Mouse (Mus musculus) lung, postnatal 36 days (tissue): ENCODE measurements around the gene Rxfp2.
A peak's percentile ranks its signal among the peaks of the same experiment; 100 is the strongest.

Source experiments
- DNase-seq: peaks from one replicate; pipeline ENCODE4 v3.0.0; 2022; ENCODE audit warnings: mixed read lengths

The Rxfp2 gene

DNA sequence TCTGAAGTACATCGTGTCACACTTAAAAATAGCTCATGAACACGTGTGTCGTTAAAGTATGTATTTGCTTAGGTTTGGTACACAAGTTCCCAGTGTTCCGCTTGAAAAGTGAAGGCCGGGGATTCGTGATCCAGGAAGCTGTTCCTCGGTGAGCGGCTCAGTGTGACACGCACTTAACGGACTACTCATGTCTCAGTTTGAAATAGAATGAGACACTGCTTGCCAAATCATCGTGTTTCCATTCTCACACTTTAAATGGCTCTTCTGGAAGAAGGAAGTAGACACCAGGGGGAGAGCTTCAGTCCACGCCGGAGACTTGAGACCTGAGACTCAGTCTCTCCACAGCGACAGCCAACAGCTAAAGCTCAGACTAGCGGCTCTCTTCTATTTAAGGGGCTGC, 28.0 kb downstream of the Rxfp2 start:
- no peak for DNase-seq

DNA sequence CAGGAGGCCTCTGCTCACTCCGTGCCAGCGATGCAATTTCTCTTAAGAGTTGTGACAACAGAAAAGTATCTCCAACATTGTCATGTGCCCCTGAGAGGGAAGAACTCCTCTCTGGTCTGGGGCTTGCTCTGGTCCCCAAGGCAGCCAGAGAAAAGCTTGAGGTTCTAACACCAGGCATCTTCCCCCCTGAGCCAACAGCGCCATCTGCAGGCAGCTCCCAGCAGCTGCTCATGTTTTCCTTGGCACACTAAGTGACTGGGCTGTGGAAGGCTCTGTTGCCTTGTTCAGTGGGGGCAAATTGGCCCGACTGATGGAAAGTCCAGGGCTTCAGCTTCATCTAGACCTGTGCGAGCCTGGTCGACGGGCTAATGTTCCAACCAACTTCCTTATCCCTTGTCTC, 31.5 kb downstream of the Rxfp2 start:
- no peak for DNase-seq

DNA sequence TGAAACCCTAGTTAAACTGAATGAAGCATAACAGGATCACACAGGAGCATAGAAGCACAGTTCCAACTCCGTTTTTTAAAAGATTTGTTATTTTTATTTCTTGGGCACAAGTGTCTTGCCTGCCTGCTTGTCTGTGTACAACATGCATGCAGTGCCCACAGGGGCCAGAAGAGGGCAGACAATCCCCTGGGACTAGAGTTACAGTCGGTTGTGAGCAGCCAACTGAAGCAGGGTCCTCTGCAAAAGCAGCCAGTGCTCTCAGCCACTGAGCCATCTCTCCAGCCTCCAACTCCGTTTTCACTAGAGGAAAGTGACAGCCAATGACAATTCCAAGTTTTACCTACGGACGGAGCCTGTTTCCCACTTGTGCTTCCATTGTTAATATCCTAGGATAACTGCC, 33.4 kb downstream of the Rxfp2 start:
- peak; percentile 40 for DNase-seq

DNA sequence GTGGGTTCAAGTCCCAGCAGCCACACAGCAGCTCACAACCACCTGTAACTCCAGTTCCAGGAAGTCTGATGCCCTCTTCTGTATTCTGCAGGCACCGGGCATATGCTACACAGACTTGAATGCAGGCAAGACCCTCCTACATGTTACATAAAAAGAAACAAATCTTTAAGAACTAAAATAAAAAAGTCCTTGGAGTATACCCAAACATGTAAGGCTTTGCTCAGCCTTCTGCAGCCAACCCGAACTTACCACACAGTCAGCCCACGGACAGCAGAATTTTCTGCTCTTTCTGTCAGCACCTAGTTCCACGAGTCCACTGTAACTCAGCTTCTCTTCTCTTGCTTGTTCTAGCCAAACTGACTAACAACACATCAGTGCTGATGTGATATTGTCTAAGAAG, 34.8 kb downstream of the Rxfp2 start:
- no peak for DNase-seq

DNA sequence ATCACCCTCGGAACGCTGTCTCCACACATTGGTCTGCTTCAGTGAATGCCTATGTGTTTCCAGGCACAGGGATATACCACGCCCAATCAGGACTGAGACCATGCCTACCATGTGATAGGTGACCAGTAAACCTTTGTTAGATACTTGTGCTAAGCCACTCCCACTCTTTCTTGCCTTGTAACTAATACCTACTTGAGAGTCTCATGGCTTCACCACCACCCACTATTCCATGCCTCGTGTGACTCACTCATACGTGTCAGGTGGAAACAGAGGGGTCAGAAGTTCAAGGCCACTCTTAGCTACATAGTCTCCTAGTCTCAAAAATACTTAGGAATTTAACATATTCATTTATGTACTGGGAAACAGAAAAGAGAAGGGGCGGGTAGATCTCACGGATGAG, 35.5 kb downstream of the Rxfp2 start:
- DNase-seq: no peak

DNA sequence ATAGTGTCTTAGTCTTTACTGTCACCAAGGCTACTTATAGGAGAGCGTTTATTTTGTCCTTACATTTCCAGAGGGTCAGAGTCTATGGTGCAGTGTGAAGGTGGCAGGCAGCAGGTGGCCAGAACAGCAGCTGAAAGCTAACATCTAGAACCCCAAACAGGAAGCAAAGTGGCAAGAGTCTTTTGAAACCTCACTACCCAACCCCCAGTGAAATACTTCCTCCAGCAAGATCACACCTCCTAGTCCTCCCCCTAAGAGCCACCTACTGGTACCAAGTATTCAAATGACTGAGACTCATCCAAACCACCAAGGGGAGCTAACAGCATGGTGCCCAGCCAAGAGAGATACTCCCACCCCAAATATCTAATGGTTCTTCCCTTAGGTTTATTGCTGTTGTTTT, 36.8 kb downstream of the Rxfp2 start:
- no peak for DNase-seq

DNA sequence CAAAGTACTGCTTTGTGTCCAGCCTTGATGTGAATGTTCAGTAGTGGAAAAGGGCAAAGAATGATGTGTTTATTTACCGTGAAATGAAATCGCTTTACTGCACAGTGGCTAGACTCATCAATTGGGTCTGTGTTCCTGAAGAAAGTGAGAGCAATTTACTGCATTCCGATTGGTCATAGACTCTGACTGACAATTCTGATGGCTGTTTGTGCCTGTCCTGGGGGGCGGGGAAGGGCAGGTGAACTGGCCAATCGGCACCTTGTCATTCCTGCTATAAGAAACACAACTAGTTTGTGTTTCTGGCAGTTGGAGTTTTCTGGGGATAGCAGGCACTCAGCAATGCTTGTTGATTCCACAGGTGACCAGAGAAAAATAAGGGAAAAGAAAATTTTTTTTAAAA, 37.6 kb downstream of the Rxfp2 start:
- no peak for DNase-seq

DNA sequence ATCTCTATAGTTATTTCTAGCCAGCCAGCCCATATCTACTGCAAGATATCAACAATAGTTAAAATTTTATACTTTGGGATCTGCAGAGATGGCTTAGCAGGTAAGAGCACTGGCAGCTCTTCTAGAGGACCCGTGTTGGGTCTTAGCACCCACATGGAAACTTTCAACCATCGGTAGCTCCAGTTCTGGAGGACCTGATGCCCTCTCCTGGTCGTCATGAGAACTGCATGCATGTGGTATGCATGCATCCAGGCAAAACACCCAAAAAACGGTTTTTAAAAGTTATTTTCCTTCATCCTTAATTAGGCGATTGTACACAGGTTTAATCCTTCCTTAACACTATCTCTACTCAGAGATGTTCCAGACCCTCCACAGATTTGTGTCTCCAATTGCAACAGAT, 40.4 kb downstream of the Rxfp2 start:
- no peak for DNase-seq

DNA sequence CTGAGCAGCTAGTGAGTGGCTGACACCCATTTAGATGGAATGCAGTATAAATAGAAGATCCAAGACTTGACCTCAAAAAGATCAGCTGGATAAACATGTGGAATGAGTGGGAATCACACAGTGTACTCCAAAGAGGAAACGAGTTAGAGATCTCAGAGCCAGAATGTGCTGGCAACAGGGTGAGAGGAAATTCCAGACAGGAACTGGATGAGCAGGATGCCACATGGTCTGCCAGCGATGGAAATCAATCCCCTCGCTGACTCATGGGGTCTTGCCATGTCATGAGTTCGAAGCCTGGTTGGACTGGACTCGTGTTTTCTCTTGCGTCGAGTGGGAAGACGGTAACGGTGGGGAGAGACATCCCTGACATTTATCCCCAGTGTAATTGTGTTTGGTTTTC, 41.0 kb downstream of the Rxfp2 start:
- DNase-seq: no peak

DNA sequence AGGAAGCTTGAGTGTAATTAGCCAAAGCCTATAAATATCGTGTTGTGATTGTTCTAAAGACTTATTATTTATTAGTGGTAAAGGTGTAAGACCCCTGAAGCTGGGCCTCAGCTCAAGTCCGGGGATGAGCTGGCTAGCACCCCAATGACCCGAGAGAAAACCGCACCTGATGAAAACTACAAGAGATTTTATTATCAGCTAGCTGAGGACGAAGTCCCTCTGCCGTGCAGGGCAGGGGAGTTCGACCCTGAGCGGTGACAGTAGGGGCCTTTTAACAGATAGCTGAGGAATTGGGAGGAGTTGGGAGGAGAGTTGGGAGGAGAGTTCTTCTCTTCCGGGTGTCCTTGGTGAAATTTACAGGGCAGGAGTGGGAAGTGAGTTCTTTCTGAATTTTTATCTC, 42.6 kb downstream of the Rxfp2 start:
- DNase-seq: no peak

DNA sequence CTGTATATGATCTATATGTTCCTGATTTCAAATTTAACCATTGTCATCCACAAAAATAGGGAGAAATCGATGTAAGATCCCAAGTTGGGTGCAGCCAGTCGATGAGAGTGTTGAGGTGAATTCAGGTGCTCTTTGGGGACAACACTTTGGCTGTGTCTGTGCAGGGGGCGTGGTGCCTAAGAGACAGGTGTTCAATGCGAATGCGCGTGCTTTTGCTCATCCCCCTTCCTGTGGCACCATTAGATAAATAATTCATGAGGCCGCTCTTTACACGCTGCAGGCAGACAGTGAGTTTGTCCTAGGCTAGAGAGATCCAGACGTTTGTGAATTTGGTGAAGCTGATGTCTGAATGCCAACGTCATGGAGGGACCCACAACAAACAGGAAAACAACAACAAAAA, 45.8 kb downstream of the Rxfp2 start:
- no peak for DNase-seq

DNA sequence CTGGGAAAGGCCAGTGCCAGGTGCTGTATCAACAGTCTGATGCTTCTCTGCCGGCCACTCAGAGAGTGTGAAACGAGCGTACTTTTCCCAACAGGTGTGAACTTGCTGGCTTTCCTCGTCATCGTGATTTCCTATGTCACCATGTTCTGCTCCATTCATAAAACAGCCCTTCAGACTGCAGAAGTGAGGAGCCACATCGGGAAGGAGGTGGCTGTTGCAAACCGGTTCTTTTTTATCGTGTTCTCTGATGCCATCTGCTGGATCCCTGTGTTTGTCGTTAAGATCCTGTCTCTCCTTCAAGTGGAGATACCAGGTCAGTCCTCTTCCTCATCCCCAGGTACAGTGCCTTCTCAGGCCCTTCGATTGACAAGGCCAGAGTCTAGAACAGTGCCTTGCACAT, 51.6 kb downstream of the Rxfp2 start:
- DNase-seq: no peak

DNA sequence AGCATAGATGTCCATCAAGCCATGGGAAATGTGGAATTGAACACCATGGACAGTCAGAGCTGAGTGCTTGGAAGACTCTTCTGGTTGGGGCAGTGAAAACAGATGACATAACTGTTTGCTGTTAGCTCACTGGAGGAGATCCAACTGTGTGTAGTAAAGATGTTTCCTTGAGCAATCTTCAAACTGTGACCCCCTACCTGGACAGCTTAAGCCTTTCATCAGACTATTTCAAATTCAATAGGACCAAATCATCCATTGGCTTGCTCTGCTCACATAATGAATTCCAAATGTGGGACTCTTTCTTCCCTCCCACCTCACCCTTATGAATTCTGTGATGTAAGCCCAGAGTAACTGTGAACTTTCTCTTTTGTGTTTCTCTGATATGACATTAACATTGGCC, 53.3 kb downstream of the Rxfp2 start:
- no peak for DNase-seq

DNA sequence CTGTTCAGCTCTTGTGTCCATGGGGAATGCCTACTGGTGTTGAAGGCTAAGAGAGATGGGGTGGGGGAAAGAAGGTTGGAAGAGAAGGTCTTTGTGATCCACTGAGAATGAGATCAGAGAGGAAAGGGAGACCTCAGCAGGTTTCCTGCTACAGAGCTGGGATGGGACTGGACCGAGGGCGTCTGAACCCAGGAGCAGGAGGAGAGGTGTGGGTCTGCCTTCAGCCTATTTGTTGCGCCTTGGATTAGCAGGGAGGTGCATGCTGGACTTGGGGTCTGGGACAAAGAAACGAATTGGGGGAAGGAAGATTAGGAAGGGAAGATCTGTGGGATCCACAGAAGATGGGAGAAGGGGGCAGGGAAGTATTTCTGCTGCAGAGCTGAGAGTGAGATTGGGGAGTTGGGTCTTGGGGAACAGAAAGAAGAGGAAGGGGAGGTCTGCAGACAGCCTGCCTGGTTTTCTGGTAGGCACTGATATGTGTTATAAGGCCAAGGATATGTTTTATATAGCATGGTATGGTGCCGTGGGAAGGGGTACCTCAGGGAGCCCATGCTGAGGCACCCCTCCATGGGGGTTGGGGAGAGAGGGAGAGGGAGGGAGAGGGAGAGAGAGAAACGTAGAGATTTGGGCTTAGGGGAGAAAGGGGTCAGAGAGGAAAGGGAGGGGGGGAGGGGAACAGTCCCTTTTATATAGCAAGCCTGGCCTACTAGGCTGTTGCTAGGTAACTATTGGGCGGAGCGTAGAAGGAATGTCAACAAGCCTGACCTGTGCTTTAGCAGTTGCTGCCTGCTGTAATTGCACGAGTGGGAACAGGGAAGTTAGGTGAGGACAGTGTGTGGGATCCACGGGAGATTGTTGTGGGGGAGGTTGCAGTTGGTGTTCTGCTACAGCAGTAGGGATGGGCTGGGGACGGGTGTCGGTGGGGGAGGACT, 61.7 kb downstream of the Rxfp2 start:
- peak; percentile 60 for DNase-seq

DNA sequence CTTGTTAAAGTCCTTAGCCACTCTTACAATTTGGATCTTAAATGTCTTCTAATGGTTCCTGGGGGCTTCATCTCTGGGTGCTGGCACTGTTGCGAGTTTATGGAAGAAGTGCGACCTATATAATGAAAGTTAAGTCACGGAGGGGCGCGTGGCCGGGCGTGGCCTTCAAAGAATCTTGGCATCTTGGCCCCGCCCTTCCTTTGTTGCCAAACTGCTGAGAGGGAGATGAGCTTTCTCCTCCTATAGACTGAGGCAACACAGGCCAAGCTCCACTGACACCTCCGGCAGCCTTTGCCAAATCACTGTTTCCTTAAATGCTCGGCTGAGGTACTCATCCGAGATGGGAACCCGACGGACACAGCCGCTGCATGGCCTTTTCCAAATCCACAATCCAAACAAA, 64.2 kb downstream of the Rxfp2 start:
- DNase-seq: no peak

DNA sequence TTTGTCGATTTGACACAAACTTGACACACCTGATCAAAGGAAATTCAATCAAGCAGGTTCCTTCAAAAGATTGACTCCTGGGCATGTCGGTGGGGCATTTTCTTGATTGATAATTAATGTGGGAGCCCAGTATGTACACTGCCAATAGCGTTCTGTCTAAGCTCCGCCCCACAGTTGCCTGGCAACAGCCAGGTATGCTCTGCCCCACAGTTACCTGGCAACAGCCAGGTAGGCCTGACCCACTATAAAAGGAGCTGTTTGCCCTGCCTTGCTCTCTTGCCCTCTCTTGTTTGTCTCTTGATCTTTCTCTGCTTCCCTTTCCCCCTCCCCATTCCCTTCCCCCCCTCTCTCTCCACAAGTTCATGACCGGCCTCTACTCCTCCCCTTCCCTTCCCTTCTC, 64.7 kb downstream of the Rxfp2 start:
- peak; percentile 26 for DNase-seq

DNA sequence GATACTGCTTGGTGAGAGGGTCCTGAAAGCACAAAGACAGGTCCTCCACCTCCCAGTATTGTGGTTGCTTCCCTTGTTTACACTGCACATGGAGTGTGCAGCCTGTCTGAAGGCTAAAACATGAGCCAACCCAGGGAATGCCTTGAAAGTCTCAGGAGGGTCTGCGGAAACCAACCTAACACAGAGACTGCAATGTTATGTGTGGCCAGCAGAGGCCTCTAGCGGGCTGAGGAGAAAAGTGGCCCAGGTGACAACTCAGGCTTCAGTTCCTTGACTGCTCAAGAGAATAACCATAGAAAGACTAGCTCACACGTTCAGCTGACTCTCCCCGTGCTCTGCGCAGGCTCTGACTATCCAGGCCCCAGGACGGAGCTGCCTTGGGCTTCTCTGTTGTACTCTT, 79.1 kb downstream of the Rxfp2 start:
- DNase-seq: peak; percentile 49

DNA sequence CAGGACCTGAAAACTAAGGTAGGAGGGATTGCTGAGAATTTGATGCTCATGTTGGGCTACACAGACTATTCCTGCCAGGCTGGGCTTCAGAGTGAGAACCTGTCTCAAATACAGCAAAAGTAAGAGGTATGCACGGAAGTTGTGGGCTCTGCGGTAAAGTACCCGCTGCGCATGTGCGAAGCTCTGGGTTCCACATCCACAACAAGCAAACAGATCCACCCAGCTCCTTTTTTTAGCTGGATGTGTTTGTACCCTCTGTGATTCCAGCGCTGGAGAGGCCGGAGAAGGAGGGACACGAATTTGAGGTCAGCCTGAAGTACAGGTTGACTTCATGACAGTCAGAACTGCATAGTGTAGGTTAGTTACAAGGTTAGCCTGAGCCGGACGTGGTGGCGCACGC, 80.3 kb downstream of the Rxfp2 start:
- no peak for DNase-seq

DNA sequence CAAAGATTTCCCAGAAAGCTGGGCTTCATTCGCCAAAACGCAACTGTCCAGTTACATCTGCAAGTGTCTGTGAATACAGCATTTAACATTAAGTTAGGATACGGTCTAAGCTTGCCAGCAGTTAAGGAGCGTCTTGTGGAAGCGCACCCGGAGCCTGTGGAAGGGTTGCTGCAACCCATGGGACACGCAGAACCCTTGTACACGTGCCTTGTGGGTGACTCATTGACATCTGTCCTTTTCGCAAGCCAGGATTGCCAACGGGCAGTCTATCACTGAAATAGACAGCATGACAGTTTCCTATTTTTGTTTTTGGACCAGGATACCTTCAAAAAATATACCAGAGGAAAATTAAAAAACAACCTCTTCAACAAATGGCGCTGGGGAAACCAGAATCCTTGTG, 83.3 kb downstream of the Rxfp2 start:
- DNase-seq: no peak

DNA sequence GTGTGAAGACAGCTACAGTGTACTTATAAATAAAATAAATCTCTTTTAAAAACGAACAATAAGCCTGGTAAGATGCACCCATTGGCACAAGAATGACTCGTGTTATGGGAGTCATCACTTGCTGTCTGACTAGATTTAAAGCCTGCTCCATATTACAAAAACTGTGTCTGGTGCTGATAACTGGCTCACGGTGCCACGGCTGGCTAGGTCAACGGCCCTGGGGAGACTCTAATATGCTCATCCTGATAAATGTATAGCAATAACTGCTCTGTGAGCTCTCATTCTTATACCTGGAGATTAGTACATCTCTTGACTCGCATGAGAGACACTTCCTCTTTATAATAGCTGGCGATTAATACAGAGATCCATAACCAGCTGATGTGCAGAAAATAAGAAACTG, 87.9 kb downstream of the Rxfp2 start:
- no peak for DNase-seq

DNA sequence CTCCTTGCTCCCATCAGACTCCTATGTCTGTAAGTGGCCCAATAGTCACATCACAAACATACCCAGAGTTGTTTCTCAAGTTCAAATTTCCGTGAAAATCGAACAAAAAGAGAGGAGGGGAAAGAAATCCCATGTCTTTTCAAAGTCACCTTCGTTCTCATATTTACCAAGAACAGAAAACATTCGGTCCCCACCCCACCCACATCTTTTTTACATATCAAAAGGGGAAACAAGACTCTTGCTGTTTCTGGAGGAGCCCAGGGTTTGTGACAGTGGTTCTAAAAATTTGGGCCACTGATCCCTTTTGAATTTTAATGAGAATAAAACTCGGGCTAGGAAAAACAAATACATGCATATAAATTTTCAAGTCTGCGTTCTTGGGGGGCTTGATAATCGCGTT, 92.8 kb downstream of the Rxfp2 start:
- no peak for DNase-seq

DNA sequence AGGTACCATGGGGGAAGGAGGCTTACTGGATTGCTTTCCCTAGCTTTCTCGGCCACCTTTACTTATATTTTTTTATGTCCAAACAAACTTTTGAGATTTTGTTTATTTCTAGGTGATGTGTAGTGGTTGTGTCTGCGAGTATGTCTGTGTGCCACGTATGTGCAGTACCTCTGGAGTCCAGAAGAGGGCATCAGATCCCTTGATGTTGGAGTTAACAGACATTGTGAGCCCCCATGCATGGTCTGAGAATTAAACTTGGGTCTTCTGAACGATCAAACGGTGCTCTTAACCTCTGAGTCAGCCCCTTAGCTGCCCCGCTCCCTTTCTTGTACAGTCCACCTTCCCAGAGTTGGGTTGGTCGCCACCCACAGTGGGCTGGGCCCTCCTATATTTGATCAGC, 95.5 kb downstream of the Rxfp2 start:
- DNase-seq: peak; percentile 50

DNA sequence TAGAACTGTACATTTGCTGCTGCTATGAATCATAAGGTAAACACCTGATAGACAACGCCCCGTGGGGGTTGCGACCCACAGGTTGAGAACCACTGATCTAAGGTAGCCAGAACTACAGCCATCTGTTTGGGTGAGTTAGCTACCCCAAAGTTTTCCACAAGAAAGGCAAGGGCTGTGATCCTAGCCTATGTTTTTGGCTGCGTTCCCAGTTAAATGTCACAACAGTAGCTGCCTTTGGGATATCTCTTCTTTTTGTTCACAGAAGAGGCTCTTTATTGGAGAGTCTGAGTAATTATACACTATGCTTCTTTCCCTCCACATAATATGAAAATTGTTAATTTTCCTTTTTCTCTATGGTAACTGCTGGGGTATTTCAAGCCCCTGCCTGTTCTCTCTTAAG, 96.3 kb downstream of the Rxfp2 start:
- DNase-seq: no peak

DNA sequence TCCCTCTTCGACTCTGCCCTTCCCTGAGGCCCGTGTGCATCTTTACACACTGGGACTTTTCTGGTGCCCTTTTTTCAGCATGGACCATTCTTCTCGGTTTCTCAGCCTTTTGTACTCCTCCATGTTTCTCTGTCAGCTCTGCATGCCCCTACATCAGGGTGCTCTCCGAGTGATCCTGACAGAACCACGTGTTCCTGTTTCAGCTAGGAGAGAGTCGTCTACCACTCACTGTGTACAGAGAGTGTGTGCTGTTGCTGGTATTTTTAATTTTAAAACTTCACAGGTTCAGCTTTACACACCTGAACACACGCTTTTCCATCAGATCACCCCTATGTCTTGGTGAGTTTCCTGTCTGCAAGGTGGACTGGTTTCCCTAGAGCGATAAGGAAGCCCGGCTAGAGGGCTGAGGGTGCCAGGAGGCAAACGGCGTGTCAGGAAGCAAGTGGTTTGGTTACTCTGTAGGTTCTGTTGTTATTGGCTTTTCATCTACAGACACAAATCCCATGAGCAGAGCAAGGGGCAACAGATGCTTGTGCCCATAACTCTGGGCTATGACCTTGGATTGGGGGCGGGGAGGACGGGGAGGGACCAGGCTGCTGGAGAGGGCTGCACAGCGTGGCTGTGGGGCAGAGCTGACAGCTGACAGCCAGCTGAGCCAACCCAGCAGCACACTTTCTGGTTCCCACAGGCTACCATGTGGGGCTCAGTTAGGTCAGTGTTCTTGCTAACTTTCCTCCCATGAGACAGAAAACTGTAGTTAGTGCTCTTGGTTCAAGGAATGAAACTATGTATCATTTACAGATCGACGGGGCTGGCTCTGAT, 97.0 kb downstream of the Rxfp2 start:
- no peak for DNase-seq
